Mouse (Mus musculus) testis, adult 2 months (tissue): ENCODE results near the gene Mdga1.

Source experiments
- CTCF ChIP-seq: fragments of 200-500 bp; IDR thresholded peaks from 2 replicates; pipeline ENCODE4 v1.5.1; 2012; ENCODE audit warnings: low read depth, mild to moderate bottlenecking, inconsistent platforms, low read length, moderate library complexity; ENCODE audit not compliant: control insufficient read depth, insufficient read depth, insufficient replicate concordance
- POLR2A ChIP-seq: fragments of 200-500 bp; IDR thresholded peaks from 2 replicates; pipeline ENCODE4 v1.6.1; 2012; ENCODE audit warnings: low read depth, mild to moderate bottlenecking, inconsistent platforms, low read length, moderate library complexity; ENCODE audit not compliant: control insufficient read depth

GRCm38 (mm10) chr17:29981568-29981967 is 11.7 kb upstream of the Mdga1 start:
- TF ChIP-seq CTCF (no peak), POLR2A (no peak)
